Mouse (Mus musculus) Patski (cell line): ENCODE measurements around the gene 1810010H24Rik. TPM values are rescaled to one million over a fixed set of nuclear protein-coding genes. Genes with fewer than 3 reads are reported as not detected.
A peak's percentile ranks its signal among the peaks of the same experiment; 100 is the strongest.
"Not testable (repeated sequence)": the region's sequence is repeated elsewhere in the genome, so short reads cannot be mapped to it uniquely, and the experiment has no call there.

ENCODE experiments used
- ATAC-seq: fragments of 100-300 bp; one replicate; pipeline ENCODE4 v1.8.0; 2021
- CTCF ChIA-PET: fragments of 350-600 bp; sonication (Branson Sonifier 250); formaldehyde crosslinking; loops from one replicate; lab custom pipeline; 2022; ENCODE audit warnings: inconsistent platforms; lab: Charles Lee
- POLR2A ChIA-PET: fragments of 350-600 bp; sonication (Branson Sonifier 250); formaldehyde crosslinking; loops from one replicate; lab custom pipeline; 2022; ENCODE audit warnings: antibody characterized with exemption, inconsistent platforms; lab: Charles Lee
- DNase-seq: peaks from one replicate; pipeline ENCODE4 v3.0.0-alpha.2; 2011; ENCODE audit warnings: low read depth, low spot score
- H3K27me3 ChIP-seq: fragments of 371-371 bp; one replicate; pipeline ENCODE4 v1.5.1; 2021
- CTCF ChIP-seq: fragments of 100-300 bp; IDR thresholded peaks from one replicate; pipeline ENCODE4 v1.5.1; 2021
- in situ Hi-C: fragments of 300-500 bp; cut with MboI; formaldehyde crosslinking; loops from 3 replicates; pipeline ENCODE4 v1.11.1; 2018; ENCODE audit warnings: low pct_unique_long_range_greater_than_20kb, mixed read lengths
- polyA plus RNA-seq: library from polyadenylated mRNA; unstranded; gene quantifications from one replicate; pipeline ENCODE4 v1.2.3, GENCODE M21; 2021

The 1810010H24Rik gene
- polyA plus RNA-seq, 1 experiment from 2014 or later = 2.5 TPM

- no peak for TF ChIP-seq CTCF
- in situ Hi-C loops = no loop called here
- POLR2A ChIA-PET = no interaction called here
- DNase-seq = no peak
- no peak for ATAC-seq
- H3K27me3 ChIP-seq = no peaks in the 10 kb centered on the region
- CTCF ChIA-PET = no interaction called here
Measured at GRCm38 (mm10) chr11:107039417-107039816, 13.9 kb downstream of the 1810010H24Rik start.

- DNase-seq (no peak), ATAC-seq (no peak)
- in situ Hi-C loops = no loop called here
- ChIA-PET CTCF (interaction anchor here (1.2 kb wide), 2 partner anchors 17 to 23 kb away, joined by 3 read pairs; no protein-coding TSS in a partner anchor), POLR2A (no interaction called here)
- TF ChIP-seq CTCF = no peak
- no peaks in the 10 kb centered on the region for H3K27me3 ChIP-seq
Measured at GRCm38 (mm10) chr11:107041396-107041795, 15.9 kb downstream of the 1810010H24Rik start.

DNA sequence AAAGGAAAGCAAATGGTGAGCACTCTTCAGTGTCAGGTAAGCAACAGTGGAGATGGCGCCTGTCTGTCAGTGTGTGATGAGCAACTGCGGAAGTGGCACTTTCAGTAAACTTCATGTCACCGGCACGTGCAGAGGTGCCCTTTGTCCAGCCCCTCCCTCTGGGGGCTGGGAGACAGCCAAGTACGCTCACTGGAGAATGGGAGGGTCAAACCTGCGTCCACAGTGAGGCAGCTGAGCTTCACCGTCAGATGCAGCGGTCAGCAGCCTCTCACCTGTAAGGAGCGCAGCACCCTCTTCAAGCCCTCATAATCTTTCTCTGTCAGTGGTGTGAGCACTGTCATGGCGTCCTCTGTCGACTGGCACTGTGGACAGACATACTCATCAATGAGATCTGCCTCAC, 17.9 kb downstream of the 1810010H24Rik start:
- H3K27me3 ChIP-seq = no peaks in the 10 kb centered on the region
- DNase-seq (no peak), ATAC-seq (no peak)
- in situ Hi-C loops = no loop called here
- no peak for TF ChIP-seq CTCF
- ChIA-PET CTCF (interaction anchor here (0.9 to 1.3 kb wide), 3 partner anchors 10 to 14 kb away, joined by 3 to 4 read pairs (median 4); no protein-coding TSS in a partner anchor), POLR2A (interaction anchor here (1.2 kb wide), 1 partner anchor 17 kb away, joined by 3 read pairs; no protein-coding TSS in a partner anchor)

GRCm38 (mm10) chr11:107044321-107044720, 18.8 kb downstream of the 1810010H24Rik start:
- peak; percentile 47 for ATAC-seq
- no peaks in the 10 kb centered on the region for H3K27me3 ChIP-seq

GRCm38 (mm10) chr11:107045546-107045945, 20.1 kb downstream of the 1810010H24Rik start:
- ATAC-seq = no peak
- in situ Hi-C loops = no loop called here
- DNase-seq = no peak
- POLR2A ChIA-PET = interaction anchor here (1.0 kb wide), 1 partner anchor 46 kb away, joined by 3 read pairs; no protein-coding TSS in a partner anchor
- CTCF ChIA-PET = interaction anchor here (1.7 kb wide), 1 partner anchor 20 kb away, joined by 5 read pairs; no protein-coding TSS in a partner anchor
- no peak for TF ChIP-seq CTCF
- no peaks in the 10 kb centered on the region for H3K27me3 ChIP-seq

More at GRCm38 (mm10) chr11:107044321-107044720, 18.8 kb downstream of the 1810010H24Rik start:
- POLR2A ChIA-PET = interaction anchor here (1.2 kb wide), 1 partner anchor 18 kb away, joined by 3 read pairs; no protein-coding TSS in a partner anchor
- peak; percentile 82 for TF ChIP-seq CTCF
- no peak for DNase-seq
- CTCF ChIA-PET = interaction anchor here (0.9 to 1.7 kb wide), 4 partner anchors 10 to 21 kb away, joined by 3 to 6 read pairs (median 4); no protein-coding TSS in a partner anchor
- in situ Hi-C loops = no loop called here

DNA sequence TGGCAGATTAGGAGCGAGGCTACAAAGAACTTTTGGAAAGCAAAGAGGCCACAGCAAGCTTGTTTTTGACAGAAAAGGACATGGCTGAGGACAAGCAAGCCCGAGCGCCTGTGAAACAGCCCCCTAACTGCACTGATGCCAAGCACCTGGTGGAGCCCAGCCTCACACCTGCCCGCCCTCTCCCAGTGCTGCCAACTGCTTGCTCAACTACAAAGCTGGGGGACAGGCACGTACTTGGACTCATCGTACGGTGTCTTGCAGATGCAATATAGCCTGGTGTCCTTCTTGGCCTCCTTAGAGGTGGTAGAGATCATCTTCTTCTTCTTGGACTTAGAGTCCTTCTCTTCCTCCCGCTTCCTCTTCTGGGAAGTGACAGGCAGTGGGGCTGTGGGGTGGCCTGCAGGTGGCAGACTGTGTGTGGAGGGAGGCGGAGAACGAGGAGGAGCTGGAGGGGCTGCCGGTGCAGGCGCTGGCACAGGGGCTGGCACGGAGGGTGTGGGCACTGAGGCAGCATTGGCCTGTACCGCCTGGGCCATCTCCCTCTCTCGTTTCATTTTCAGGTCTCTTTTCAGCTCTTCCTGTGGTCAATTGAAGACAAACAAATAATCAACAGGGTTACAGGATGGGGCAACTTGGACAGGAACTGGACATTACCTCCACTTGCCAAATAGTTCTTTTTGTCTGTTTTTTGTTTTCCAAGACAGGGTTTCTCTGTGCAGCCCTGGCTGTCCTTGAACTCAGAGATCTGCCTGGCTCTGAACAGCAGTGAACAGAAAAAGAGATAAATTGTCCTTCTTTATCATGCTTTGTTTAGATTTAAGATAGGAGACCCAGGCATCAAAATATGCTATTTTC, 21.5 kb downstream of the 1810010H24Rik start:
- no peak for TF ChIP-seq CTCF
- ATAC-seq (no peak), DNase-seq (no peak)
- in situ Hi-C loops = no loop called here
- POLR2A ChIA-PET = no interaction called here
- no peaks in the 10 kb centered on the region for H3K27me3 ChIP-seq
- CTCF ChIA-PET = interaction anchor here (0.9 to 1.2 kb wide), 3 partner anchors 18 to 304 kb away, joined by 3 to 4 read pairs (median 4); no protein-coding TSS in a partner anchor

GRCm38 (mm10) chr11:107054870-107055269, 29.4 kb downstream of the 1810010H24Rik start:
- CTCF ChIA-PET = interaction anchor here (0.9 kb wide), 1 partner anchor 10 kb away, joined by 3 read pairs; no protein-coding TSS in a partner anchor
- POLR2A ChIA-PET = no interaction called here
- no peak for ATAC-seq
- in situ Hi-C loops = no loop called here
- no peaks in the 10 kb centered on the region for H3K27me3 ChIP-seq
- DNase-seq = no peak
- TF ChIP-seq CTCF = no peak

DNA sequence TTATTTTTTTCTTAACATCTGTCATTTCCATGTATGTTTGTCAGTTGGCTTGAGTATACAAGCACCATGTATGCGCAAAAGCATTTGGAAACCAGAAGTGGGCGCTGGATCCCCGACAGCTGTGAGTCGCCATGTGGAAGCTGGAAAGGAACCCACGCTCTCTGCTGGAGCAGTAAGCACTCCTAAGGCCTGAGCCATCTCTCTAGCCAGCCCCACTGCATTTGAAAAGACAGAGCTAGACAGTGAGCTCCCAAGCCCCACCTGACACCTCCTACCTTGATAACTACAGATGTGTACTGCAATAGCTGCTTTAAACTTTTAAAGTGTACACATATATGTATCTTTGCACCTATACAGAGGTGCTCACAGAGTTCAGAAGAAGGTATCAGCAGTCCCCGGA, 31.9 kb downstream of the 1810010H24Rik start:
- ChIA-PET CTCF (interaction anchor here (0.7 to 1.2 kb wide), 3 partner anchors 14 to 32 kb away, joined by 3 read pairs; no protein-coding TSS in a partner anchor), POLR2A (no interaction called here)
- in situ Hi-C loops = no loop called here
- no peaks in the 10 kb centered on the region for H3K27me3 ChIP-seq
- ATAC-seq (no peak), DNase-seq (no peak)
- TF ChIP-seq CTCF = no peak

DNA sequence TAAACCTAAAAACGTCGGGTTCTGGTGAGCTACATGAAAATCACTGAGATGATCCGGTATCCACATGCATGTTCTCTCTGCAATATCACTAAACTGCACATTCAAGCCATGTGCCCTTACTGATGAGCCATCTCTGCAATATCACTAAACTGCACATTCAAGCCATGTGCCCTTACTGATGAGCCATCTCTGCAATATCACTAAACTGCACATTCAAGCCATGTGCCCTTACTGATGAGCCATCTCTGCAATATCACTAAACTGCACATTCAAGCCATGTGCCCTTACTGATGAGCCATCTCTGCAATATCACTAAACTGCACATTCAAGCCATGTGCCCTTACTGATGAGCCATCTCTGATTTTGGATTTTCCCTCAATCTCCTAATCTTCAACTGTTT, 34.2 kb downstream of the 1810010H24Rik start:
- DNase-seq, in situ Hi-C loops, ATAC-seq, CTCF ChIA-PET, H3K27me3 ChIP-seq, POLR2A ChIA-PET: not testable (repeated sequence)

- DNase-seq = no peak
- in situ Hi-C loops = no loop called here
- CTCF ChIA-PET = no interaction called here
- H3K27me3 ChIP-seq = no peaks in the 10 kb centered on the region
- POLR2A ChIA-PET = no interaction called here
- no peak for TF ChIP-seq CTCF
- no peak for ATAC-seq
Measured at GRCm38 (mm10) chr11:107060941-107061340, 35.5 kb downstream of the 1810010H24Rik start.
